Mouse (Mus musculus) E14TG2a.4 (cell line): ENCODE results near the gene Elob.

Source experiments
- CTCF ChIP-seq: conservative IDR thresholded peaks from 2 replicates; pipeline ENCODE4 v1.5.1; 2014; ENCODE audit warnings: low read length
- NANOG ChIP-seq: IDR thresholded peaks from 2 replicates; pipeline ENCODE4 v1.6.1; 2014; ENCODE audit warnings: borderline replicate concordance, low read length, mixed read lengths
- POU5F1 ChIP-seq: IDR thresholded peaks from 2 replicates; pipeline ENCODE4 v1.6.1; 2014; ENCODE audit warnings: low read length, borderline replicate concordance

GRCm38 (mm10) chr17:23804426-23805085, 24.4 kb downstream of the Elob start:
- TF ChIP-seq CTCF = no peak
- no peak for TF ChIP-seq POU5F1
- no peak for TF ChIP-seq NANOG
